In the genomic region with DNA sequence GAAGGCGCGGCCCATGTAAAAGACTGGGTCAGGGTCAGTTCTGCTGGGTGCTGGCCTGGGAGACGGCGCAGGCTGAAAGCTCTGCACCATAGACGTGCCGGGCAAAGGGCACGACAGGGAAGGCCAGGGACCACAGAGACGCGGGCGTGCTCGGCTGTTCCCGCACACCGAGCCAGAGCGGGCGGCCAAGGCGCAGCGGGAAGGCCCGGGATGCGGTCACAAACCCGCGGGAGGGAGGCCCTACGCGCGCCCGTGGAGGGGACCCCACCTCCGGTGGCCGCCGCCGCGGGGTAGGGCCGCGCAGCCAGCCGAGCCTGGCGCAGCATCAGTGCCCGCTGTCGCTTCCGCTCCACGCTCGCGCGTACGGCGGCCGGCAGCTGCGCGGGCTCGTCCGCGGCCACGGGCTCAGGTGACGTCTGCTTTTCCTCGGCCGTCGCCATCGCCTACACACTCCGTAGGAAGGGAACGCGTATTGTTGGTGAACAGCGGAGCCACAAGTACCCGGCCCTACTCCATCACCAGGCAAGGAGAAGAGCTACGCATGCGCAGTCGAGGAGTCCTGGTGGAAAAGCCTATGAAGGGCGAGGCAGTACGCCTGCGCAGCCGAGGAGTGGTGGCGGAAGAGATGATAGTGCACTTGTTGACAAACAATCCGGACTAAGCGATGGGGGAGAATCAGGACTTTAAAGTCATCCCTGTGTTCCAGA, we compare ENCODE assay signal across 8 mouse cellular contexts. TPM values are rescaled to one million over a fixed set of nuclear protein-coding genes. Genes with fewer than 3 reads are reported as not detected.
DNase-seq lines count a peak whose midpoint lies in the region; ATAC-seq lines count a peak whose summit lies in the region.

A gene (minus strand): TSS at position 531 of the 707 bp plus-strand sequence.

- H3K4me2 ChIP-seq in heart, embryonic 13.5 days = peak within 1 kb of the TSS; percentile 88
- H3K4me2 ChIP-seq in liver, embryonic 12.5 days = peak within 1 kb of the TSS; percentile 77
- peak within 1 kb of the TSS; percentile 87 for H3K4me2 ChIP-seq in stomach, embryonic 15.5 days

- WGBS in heart, embryonic 13.5 days = under 1% methylated on average over 65 of the region's 70 CpGs
- WGBS in liver, embryonic 12.5 days (ENCODE audit: insufficient replicate concordance) = under 1% methylated on average over 69 of the region's 70 CpGs
- under 1% methylated on average over 57 of the region's 70 CpGs for WGBS in stomach, embryonic 15.5 days

- peaks cover 9% of the 10 kb centered on the region for H3K36me3 ChIP-seq in heart, embryonic 13.5 days
- H3K36me3 ChIP-seq in liver, embryonic 12.5 days = peaks cover 4% of the 10 kb centered on the region
- 0 out of 2 replicates have a peak, but pooled peaks cover 4% of the 10 kb centered on the region for H3K36me3 ChIP-seq in stomach, embryonic 15.5 days

- peak within 1 kb of the TSS; percentile 79 for H3K27ac ChIP-seq in brown adipose tissue, adult 24 weeks (replicated peaks; ENCODE audit: low read depth, low read length)
- peak within 1 kb of the TSS; percentile 87 for H3K27ac ChIP-seq in heart, embryonic 13.5 days (replicated peaks)
- peak within 1 kb of the TSS; percentile 93 for H3K27ac ChIP-seq in liver, embryonic 12.5 days
- peak within 1 kb of the TSS; percentile 88 for H3K27ac ChIP-seq in stomach, embryonic 15.5 days

- ATAC-seq in heart, embryonic 13.5 days (ENCODE audit: extremely low read depth, insufficient number of reproducible peaks, low FRiP score, low TSS enrichment) = peak; percentile 94
- ATAC-seq in liver, embryonic 12.5 days = peak; percentile 98
- ATAC-seq in stomach, embryonic 15.5 days (ENCODE audit: insufficient read depth, low FRiP score, low read depth) = peak; percentile 93

- H3K9ac ChIP-seq in heart, embryonic 13.5 days = peak within 1 kb of the TSS; percentile 90
- peak within 1 kb of the TSS; percentile 92 for H3K9ac ChIP-seq in liver, embryonic 12.5 days
- peak within 1 kb of the TSS; percentile 83 for H3K9ac ChIP-seq in stomach, embryonic 15.5 days

- H3K4me3 ChIP-seq in brown adipose tissue, adult 24 weeks (ENCODE audit: insufficient read depth, low read depth, low read length) = peak within 1 kb of the TSS; percentile 83
- peak within 1 kb of the TSS; percentile 79 for H3K4me3 ChIP-seq in heart, embryonic 13.5 days
- peak within 1 kb of the TSS; percentile 90 for H3K4me3 ChIP-seq in liver, embryonic 12.5 days
- peak within 1 kb of the TSS; percentile 91 for H3K4me3 ChIP-seq in stomach, embryonic 15.5 days (replicated peaks)

- DNase-seq in CD4-positive, CD25-positive, alpha-beta regulatory T cell, adult 2 months (ENCODE audit: low read depth, low spot score) = peak; percentile 99
- peak; percentile 56 for DNase-seq in fat pad, adult 2 months (ENCODE audit: extremely low read depth, low read depth, low spot score)
- peak; percentile 97 for DNase-seq in kidney, postnatal 10 days
- peak; percentile 91 to 93 for DNase-seq in natural killer cell, adult 2 months (ENCODE audit: low spot score in 2 of 2)

- H3K4me1 ChIP-seq in brown adipose tissue, adult 24 weeks (ENCODE audit: control insufficient read depth, insufficient read depth, insufficient read length, low read length) = peaks cover 6% of the 10 kb centered on the region; the same call in 1 of the 2 replicates
- H3K4me1 ChIP-seq in heart, embryonic 13.5 days = peaks cover 21% of the 10 kb centered on the region
- H3K4me1 ChIP-seq in liver, embryonic 12.5 days = peaks cover 30% of the 10 kb centered on the region
- H3K4me1 ChIP-seq in stomach, embryonic 15.5 days = peaks cover 12% of the 10 kb centered on the region

- H3K9me3 ChIP-seq in heart, embryonic 13.5 days = no peaks in the 10 kb centered on the region
- no peaks in the 10 kb centered on the region for H3K9me3 ChIP-seq in liver, embryonic 12.5 days (replicated peaks)
- H3K9me3 ChIP-seq in stomach, embryonic 15.5 days = no peaks in the 10 kb centered on the region

- peaks cover 39% of the 10 kb centered on the region for H3K27me3 ChIP-seq in heart, embryonic 13.5 days (replicated peaks)
- H3K27me3 ChIP-seq in liver, embryonic 12.5 days (replicated peaks) = peaks cover 23% of the 10 kb centered on the region
- no peaks in the 10 kb centered on the region for H3K27me3 ChIP-seq in stomach, embryonic 15.5 days (replicated peaks)

RNA-seq across cellular contexts. Expression of the gene that starts here (rescaled TPM):
- 19.5 and 26.9 TPM in 2 replicates for polyA plus RNA-seq in brown adipose tissue, adult 24 weeks (2012; ENCODE audit: insufficient read depth, insufficient read length, missing spikeins)
- 13.8 and 15.6 TPM in 2 replicates for polyA plus RNA-seq in heart, embryonic 13.5 days (2015; fragmentation: Nextera tagmentation; extraction: Ambion mirVana)
- 11.1 and 12.3 TPM in 2 replicates for polyA plus RNA-seq in liver, embryonic 12.5 days (2016; fragmentation: Nextera tagmentation; extraction: Ambion mirVana)
- 21.7 and 23.7 TPM in 2 replicates for polyA plus RNA-seq in stomach, embryonic 15.5 days (2015; fragmentation: Nextera tagmentation; extraction: Ambion mirVana)

Comparison
In these comparisons a context has a peak if more than half of its experiments do, and no peak if none do; other contexts are left out.
1. Peak in every context shown above with its lines: DNase-seq, ATAC-seq, H3K4me3 ChIP-seq and H3K27ac ChIP-seq.